Mouse (Mus musculus) fibroblast of lung, adult 2 months (primary cell): Measurements from ENCODE around the gene Rfx2.

Experiments
- DNase-seq: peaks from one replicate; pipeline ENCODE4 v3.0.0-alpha.2; 2011; ENCODE audit warnings: low read depth

Gene Rfx2

DNA sequence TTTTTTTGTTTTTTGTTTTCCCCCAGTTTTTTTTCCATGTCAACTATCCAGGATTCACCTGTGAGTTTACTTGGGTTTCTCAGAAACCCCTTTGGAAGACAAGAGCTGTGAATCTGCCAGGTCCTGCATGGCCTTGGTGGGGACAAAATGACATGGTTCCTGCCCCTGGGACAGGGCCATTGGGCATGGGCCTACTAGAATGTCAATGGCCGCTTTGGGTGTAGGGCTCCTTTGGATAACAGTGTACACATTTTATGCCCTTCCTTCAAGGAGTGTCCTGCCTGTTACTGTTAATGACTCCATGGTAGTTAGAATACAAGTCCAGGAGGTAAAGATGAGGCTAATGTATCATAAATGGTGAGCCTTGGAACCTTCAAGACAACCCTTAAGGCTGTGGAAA is 2.1 kb upstream of the Rfx2 start:
- no peak for DNase-seq

DNA sequence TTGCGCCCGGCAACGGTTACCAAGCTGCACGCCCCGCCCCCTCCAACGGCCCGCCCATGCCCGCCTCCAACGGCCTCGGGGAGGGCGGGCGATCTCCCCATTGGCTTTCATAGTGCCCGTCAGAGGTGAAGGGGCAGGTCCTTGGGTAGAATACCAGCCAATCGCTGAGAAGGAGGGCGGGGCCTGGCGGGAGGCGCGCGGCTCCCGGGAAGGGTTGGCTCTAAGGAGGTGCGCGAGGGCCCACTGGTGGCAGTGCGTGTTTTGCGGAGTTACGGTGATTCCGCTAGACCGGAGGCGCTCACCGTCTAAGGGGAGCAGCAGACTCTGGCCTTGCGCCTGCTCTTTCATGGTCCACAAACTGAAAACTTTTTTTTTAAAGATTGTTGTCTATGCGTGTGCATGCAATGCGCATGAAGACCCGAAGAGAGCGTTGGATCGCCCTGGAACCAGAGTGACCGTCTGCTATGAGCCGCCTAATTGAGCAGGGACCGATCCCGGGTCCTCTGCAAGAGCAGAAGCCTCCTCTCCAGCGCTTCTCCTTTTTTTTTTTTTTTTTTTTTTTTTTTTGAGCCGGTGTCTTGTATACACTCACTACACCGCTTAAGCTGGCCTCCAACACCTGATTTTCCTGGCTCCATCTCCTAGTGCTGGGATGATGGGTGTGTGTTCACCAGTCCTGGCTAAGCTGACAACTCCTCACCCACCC is 451 bp upstream of the Rfx2 start:
- DNase-seq: peak; percentile 87

DNA sequence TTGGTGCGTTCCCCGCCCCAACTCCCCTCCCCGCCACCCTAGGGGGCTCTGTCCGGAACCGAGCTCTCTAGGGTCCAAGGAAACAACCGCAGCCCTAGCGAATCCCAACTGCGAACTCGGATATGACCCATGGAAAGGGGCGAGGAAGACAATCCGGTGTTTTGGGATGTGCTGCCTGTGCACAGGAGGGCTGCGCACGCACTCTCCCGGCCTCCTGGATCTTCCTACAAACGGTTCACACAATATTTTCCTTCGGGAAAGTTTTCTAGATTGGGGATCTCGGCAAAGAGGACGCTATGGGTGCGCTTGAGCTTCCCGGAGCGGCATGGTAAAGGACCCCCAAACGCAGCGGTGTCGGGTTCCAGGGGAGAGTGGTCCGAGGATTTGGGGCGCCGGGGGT is 1.0 kb downstream of the Rfx2 start:
- no peak for DNase-seq

DNA sequence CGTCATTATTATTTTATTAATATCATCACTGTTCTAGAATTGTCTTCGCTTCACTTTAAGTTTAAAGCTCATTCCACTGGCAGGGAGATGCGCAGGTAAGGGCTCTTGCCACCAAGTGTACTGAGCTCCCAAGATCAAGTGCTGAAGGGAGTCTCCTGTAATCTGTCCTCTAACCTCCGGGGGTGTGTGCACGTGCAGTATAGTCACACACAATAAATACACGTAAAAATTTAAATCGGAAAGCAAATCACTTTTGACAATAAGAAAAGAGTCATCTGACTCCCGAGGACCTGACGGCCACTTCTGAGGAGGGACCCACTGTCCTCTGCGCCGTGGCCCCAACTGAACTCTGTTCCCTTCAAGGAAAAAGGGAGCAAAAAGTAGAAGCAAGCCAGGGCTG is 1.6 kb downstream of the Rfx2 start:
- DNase-seq: no peak

DNA sequence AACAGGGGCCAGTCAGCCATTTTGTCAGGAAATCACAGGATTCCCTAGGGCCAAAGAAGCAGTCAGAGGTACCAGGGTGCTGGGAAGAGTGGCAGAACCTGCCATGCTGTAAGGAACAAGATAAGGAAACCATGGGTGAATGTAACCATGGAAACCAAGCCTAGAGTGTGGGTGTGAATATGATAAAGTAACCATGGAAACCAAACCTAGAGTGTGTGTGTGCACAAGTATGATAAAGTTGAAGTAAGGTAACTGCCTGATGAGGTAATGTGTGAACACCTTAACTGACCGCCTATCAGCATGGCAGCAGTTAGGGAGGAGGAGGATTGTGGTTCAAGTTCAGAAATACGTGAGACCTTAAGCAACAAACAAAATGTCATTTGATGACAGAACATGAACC is 4.1 kb downstream of the Rfx2 start:
- no peak for DNase-seq

DNA sequence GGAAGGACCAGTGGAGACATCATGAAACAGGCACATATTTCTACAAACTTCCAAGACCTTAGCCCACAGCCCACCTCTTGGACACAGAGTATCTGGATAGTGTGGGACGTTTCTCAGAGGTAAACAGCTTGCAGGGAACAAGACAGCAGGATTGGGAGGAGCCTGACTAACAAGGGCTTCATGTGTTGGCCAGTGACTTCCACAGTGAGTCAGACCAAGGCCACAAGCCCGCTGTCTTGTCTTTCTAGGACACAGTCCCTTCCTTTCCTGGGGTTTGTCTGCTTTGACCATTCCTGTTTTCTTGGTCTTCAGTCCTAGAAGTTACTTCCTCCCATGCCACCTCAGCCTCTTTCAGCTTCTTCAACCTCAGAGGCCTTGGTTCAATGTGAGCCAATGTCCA is 7.5 kb downstream of the Rfx2 start:
- DNase-seq: no peak

DNA sequence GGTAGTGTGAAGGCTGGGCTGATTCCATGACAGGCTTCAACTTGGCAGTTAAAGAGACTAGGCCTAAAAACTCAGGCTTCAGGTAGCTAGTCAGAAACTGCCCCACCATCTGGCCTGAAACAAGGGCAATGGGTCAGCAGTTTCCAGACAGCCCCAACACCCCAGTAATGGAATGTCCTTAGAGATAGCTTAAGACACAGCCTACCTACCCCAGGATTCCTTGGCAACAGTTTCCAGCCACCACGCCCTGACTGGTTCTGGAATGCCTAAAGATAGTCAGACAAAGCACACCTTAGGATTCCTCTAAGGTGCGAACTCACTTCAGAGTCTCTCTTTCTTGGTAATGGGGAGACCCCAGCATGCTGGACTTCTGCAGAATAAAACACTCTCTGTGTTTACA is 8.4 kb downstream of the Rfx2 start:
- DNase-seq: no peak

DNA sequence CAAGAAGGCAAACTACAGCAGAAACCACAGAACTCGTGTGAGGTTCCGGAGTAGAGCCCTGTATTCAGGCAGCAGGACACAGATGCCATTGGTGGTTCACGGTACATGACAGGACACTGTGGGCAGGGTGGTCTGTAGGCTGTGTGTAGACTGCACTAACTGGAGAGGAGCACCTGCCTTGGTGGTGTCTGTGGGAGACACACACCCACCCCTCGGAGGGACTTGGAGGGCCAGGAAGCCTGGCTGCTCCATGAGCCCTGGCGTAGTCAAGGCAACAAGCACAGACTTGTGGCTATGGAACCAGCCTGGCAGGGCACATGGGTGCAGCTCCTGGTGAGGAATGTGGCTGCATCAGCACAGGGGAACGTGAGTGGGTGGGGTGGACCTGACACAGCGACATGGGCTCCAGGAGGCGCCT is 11.1 kb downstream of the Rfx2 start:
- no peak for DNase-seq

DNA sequence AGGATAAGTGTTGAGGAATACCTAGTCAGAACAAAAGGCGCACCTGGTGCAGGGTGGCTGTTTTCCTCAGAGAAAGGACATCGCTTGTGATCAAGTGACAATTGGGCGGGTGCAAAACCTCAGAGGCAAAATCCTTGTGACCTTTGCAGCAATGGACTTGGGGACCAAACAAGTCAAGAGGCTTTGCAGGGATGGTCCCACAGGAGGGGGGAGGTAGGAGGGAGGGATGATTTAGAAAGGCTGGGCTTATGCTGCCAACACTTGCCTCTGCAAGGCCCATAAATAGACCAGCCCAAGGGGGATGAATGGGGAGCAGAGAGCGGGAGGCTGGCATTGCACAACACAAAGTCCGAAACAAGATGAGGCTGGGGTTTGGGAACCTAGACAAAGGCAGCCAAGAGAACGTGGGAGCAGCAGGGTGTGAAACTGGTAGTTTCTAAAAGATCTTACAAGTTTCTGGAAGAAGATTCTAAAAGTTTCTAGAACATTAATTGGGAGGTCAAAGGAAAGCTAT is 11.7 kb downstream of the Rfx2 start:
- no peak for DNase-seq

DNA sequence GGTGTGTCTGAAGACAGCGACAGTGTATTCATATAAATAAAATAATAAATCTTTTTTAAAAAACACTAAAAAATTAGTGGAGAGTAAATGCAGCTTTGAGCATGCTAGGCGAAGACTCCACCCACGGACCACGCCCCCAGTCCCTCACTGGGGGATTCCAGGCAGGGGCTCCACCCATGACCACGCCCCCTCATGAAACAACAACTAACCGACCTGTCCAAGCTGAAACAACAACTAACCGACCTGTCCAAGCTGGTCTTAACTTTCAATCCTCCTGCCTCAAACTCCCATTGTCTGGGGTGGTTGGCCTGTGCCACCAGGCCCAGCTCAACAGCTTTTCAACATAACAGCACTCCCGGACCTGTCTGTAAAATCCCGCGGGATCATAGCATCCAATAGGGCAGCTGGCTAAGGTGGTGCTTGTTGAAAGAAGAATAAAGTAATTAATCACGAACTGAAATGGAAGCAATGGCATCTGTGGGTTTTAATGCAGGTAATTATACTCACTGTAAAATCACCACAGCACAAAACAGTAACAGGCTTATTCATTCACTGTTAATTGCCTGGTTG is 12.7 kb downstream of the Rfx2 start:
- DNase-seq: no peak

DNA sequence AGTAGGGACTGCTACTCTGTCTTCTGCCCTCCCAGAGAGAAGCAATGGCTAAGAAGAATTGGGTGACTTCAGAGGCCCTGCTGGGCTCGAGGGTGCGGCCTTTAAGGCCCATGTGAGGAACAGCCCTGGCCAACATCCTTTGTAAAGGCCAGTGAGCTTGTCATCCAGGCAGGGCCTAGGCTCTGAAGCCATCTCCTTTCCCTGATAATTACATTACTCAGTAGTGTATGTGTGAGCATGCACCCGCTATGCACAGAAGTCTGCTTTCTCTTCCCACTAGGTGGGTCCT is 15.8 kb downstream of the Rfx2 start:
- DNase-seq: no peak

DNA sequence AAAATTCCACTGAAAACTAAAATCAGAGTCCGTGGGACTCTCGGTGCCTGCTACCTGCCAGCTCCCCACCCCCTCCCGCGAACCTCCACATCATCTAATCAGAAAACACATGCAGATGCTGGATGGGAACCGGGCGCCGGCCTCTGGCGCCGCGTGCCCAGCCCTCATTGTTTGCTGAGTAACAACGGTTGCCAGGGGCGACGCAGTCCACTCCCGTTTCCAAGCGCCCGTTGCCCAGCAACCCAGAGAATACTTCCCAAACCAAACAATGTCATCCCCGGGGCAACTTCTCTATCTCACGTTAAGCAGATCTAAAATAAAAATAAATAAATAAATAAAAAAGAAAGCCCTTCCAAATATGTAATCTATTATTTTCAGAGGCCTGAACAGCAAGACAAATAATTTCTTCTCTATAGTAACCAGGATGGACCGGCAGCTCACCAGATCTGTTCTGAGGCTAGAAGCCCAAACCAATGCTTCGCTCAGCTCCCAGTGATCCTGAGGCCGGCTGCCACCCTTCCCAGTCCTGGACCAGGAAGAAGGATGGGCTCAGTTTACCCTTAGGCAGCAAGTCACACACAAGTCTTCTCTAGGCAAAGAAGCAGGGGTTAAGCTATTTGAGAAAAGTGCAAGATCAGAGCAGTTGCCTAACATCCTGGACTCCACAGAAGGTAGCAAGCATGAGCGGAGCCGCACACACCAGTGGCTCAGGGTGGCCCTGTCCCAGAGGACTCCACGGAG is 16.3 kb downstream of the Rfx2 start:
- DNase-seq: peak; percentile 73

DNA sequence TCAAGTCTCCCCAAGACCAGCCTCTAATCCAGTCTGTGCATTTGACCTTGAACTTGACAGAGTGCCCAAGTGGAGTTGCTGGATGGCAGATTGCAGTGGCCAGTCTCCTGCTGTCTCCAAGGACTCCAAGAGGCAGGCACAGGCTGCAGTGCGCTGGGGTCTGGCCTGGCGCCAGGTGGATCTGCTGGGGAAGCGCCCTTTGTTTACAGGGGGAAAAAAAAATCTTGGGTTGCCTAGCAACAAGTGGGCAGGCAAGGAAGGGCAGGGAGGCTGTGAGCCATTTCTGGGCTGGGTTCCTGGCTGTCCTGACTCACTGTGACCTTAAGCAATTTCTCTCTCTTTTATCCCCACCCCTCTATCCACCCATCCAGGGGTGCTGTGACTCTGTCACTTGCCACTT is 20.6 kb downstream of the Rfx2 start:
- DNase-seq: peak; percentile 79

DNA sequence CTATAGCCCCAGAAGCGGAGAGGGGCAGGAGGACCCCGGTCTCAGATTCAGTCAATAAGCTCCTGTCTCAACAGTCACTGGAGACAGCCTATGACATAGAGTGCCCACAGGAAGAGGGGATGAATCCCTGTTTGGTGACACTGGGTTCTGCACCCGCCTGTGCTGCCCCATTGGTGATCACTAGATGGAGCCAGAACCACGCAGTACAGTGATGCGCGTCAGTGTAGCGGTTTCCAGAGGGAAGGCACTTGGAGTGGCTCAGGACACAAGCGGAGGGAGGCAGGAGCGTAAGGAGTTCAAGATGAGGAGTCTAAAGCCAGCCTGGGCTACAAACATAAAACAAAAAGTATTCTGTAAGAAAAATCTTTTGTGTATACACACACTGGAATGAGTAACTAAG is 22.3 kb downstream of the Rfx2 start:
- DNase-seq: no peak

DNA sequence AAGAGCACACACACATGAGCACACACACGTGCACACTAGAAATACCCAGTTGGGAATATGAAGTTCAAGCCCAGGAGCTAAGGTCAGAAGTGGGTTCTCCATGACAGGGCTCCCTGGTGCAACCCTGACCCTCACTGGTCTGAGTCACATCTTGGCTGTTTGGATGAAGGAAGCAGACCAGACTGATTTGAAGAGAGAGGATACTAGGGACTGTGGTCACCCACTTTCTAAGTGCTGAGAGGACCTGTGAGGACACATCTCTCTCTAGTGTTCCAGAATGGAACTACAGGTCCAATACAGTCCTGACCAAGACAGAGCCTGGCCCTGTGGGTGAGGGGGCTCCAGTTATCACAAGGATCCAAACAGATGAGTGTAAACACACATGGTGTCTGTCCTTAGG is 25.0 kb downstream of the Rfx2 start:
- no peak for DNase-seq

DNA sequence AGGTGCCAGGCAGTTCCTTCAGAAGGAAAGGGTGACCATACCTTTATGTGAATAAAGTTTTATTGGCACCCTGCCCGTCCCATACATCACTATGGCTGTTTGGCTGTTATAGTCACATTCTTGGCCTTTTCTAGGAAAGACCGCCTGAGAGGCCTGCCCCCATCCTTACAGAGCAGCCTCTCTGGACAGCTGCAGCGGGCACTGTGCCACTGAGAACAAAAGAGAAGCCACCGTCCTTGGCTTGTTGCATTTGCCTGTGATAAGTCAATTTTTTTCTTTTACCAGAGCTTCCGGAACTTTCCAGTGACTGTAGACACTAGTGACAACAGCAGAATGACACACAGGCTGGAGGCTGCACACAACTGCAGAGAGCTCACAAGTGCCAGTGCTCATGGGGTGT is 25.9 kb downstream of the Rfx2 start:
- no peak for DNase-seq

DNA sequence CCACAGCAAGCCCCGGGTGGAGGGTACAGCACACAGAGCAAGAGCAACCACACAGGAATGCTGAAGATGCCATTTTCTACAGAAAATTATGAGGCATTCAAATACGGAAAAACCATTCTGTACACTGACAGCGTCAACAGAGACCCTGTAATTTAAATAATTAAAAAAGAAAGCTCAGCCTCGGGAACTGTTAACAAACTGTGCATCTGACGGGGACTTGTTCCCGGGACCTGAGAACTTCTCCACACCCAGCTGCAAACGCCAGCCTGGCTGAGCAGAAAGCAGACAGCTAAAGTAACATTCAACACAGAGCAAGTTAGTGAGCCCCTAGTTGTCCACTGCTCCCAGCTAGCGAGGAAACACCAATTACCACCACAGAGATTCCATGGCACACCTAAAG is 28.7 kb downstream of the Rfx2 start:
- DNase-seq: no peak

DNA sequence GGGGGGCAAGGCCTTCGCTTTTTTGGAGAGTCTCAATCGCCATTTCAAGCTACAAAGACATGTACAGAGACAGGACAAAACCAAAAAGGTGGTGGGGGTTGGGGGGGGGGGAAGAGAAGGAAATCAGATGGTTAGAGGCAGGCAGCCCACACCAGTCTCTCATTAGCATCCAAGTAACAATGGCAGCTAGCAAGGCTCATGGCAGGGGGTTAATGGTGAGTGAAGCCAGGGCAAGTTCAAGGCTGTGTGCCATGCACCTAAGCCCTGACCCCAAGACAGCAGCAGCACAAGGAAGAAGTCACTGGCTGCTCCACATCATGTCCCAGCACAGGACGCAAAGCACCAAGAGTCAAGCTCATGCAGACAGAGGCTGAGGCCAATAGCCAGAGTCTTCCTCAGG is 31.5 kb downstream of the Rfx2 start:
- no peak for DNase-seq

DNA sequence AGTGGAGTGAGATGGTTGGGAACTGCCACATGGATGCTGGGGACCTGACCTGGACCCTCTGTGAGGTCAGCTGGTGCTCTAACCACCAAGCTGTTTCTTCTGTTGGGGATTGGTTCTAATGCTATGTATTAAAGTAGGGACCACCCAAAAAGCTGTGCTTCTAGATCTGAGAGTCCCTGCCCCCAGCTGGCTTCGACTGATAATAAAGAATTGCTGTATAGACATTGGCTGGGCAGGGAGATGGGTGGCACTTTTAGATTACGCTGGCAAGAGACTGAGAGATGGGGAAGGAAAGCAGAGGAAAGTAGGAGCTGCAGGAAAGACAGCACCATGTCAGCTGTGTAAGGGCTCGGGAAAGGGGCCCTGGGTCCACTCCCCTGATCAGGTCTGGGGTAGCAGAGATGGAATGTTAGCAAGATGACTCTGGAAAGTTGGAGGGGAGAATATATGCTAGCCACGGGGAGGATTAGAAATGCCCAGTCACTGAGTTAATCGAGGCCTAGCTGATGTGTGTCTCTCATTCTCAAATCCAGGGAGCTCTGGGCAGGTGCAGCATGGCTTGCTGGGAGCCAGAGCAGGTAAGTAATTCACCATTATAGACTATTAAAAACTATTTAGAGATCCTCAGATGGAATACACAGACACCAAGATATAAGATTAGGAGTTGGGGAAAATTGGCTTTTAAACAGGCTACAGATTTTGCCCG is 37.0 kb downstream of the Rfx2 start:
- DNase-seq: no peak

DNA sequence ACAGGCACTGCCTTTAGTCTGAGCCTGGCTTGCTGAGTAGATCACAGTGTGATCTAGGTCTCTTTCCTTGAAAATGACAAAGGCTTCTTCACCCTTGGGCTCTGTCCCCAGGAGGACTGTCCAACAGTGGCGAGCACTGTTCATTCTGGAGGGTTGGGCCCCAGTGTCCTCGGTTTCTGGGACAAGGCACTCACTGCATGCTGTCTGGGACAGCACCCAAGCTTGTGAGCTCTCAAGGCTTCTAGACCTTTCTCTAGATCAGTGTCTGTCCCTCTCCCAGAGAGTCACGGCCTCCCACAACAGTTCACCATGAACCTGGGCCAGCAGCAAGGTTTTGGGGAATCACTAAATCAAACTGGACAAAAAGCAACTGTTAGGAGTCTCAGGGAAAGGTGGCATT is 38.2 kb downstream of the Rfx2 start:
- DNase-seq: no peak

DNA sequence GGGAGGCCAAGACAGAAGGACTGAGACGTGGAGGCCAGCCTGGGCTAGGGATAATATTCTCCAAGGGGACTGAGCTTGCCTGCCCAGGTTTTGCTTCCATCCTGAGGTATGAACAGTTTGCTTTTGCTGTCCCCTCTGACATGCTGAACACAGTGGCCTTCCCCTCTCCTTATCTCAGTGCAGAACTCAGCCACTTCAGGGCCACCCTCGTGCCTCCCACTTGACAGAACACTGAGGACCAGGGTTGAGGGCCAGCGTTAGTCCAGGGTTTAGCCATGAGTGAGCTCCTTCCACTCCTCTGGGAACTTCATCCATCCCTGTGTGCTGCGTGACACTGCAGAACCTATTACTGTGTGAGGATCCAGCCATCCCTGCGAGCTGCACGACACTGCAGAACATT is 41.5 kb downstream of the Rfx2 start:
- no peak for DNase-seq

DNA sequence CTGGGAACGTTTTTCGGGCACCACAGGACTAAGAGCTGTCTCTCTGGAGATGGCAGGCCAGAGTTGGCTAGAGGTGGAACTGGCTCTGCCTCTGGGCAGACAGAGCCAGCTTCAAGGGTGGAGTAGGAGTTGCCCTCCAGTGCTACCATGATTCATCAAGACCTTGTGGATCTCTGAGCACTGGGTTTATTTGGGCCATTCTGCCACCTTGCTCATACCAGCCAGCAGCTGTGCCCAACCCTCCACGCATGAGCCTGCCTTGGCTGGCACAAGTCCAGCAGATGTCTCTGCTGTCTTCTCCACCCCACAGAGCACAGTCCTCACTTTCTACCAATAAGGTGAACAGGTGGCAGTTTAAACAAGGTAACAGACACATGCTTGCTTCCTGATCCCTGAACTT is 41.9 kb downstream of the Rfx2 start:
- no peak for DNase-seq
